Mouse (Mus musculus) neural tube, embryonic 11.5 days (tissue): ENCODE measurements around the gene Gm20388. TPM values are rescaled to one million over a fixed set of nuclear protein-coding genes. Genes with fewer than 3 reads are reported as not detected.

Experiments
- ATAC-seq: fragments of 200-750 bp; cut with Nextera tagmentation; 2 replicates; pipeline ENCODE4 v1.8.0; 2017; ENCODE audit warnings: moderate number of reproducible peaks, mild to moderate bottlenecking, moderate TSS enrichment, moderate library complexity; ENCODE audit not compliant: insufficient read depth, low FRiP score, low TSS enrichment
- DNase-seq: peaks from one replicate; pipeline ENCODE4 v3.0.0-alpha.2; 2015; ENCODE audit warnings: low spot score
- H3K27ac ChIP-seq: fragments of 300-500 bp; sonication (generic); 2 replicates; pipeline ENCODE4 v1.5.1; 2014; ENCODE audit warnings: low read depth, mild to moderate bottlenecking, low read length
- H3K27me3 ChIP-seq: fragments of 300-500 bp; sonication (generic); 2 replicates; pipeline ENCODE4 v1.6.1; 2014; ENCODE audit warnings: mild to moderate bottlenecking, low read length, mixed read lengths; ENCODE audit not compliant: control insufficient read depth, insufficient read depth
- H3K36me3 ChIP-seq: fragments of 300-500 bp; sonication (generic); 2 replicates; pipeline ENCODE4 v1.6.1; 2014; ENCODE audit warnings: mild to moderate bottlenecking, low read length, moderate library complexity, mixed read lengths; ENCODE audit not compliant: control insufficient read depth, insufficient read depth
- H3K4me1 ChIP-seq: fragments of 300-500 bp; sonication (generic); 2 replicates; pipeline ENCODE4 v1.6.1; 2014; ENCODE audit warnings: low read length, mixed read lengths; ENCODE audit not compliant: control insufficient read depth, insufficient read depth
- H3K4me2 ChIP-seq: fragments of 300-500 bp; sonication (generic); 2 replicates; pipeline ENCODE4 v1.6.1; 2014; ENCODE audit warnings: low read depth, mild to moderate bottlenecking, moderate library complexity
- H3K4me3 ChIP-seq: fragments of 300-500 bp; sonication (generic); 2 replicates; pipeline ENCODE4 v1.5.1; 2014; ENCODE audit warnings: low read depth, low read length
- H3K9ac ChIP-seq: fragments of 300-500 bp; sonication (generic); 2 replicates; pipeline ENCODE4 v1.6.1; 2014; ENCODE audit warnings: mild to moderate bottlenecking, low read length
- H3K9me3 ChIP-seq: fragments of 300-500 bp; sonication (generic); 2 replicates; pipeline ENCODE4 v1.6.1; 2016; ENCODE audit warnings: low read length; ENCODE audit not compliant: control insufficient read depth
- WGBS: fragments of 180-500 bp; shearing (Covaris S2); extraction: QIAGEN DNeasy Blood & Tissue Kit; methylation state at CpG from one replicate; pipeline ENCODE4 v1.1.7; 2014; 5-methylcytosine and 5-hydroxymethylcytosine counted together
- polyA plus RNA-seq: library from polyadenylated mRNA; unstranded; fragments of >200 nt; fragmentation: Nextera tagmentation; extraction: Ambion mirVana; gene quantifications from 2 replicates; pipeline ENCODE4 v1.2.1, GENCODE M21; 2014

Gene Gm20388
- polyA plus RNA-seq, 1 experiment from 2014 or later: not detected

DNA sequence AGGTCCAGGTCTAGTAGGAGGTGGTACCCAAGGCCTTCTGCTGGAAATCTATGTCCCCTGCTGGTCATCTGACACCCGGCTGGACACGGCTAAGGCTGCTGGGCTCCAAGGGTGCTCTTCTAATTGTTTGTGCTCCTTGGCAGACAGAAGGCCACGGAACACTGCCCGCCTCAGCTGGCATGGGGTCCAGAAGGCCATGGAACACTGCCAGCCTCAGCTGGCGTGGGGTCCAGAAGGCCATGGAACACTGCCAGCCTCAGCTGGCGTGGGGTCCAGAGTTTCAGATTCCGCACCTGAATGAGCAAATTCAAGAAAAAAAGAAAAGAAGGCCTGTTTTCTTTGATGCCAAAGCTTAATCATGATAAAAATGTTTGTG lies 2070.9 kb downstream of the Gm20388 start:
- Histone ChIP-seq H3K36me3 (peaks cover 14% of the 10 kb centered on the region), H3K4me3 (no peak overlapping the region), H3K27ac (no peak overlapping the region), H3K9ac (no peak overlapping the region), H3K9me3 (no peaks in the 10 kb centered on the region), H3K4me1 (no peaks in the 10 kb centered on the region), H3K4me2 (no peak overlapping the region), H3K27me3 (no peaks in the 10 kb centered on the region)
- ATAC-seq (no peak), DNase-seq (no peak)
- 94% methylated on average over 7 of the region's 7 CpGs for WGBS

GRCm38 (mm10) chr8:121985673-121986072 lies 2075.0 kb downstream of the Gm20388 start:
- 97% methylated on average over 3 of the region's 3 CpGs for WGBS
- Histone ChIP-seq H3K9me3 (no peaks in the 10 kb centered on the region), H3K4me1 (no peaks in the 10 kb centered on the region), H3K4me3 (no peak overlapping the region), H3K36me3 (peaks cover 8% of the 10 kb centered on the region), H3K27me3 (no peaks in the 10 kb centered on the region), H3K4me2 (no peak overlapping the region), H3K9ac (no peak overlapping the region), H3K27ac (no peak overlapping the region)
- DNase-seq (no peak), ATAC-seq (no peak)

- 89% methylated on average over 5 of the region's 5 CpGs for WGBS
- peaks cover 6% of the 10 kb centered on the region for H3K36me3 ChIP-seq
Measured at GRCm38 (mm10) chr8:121987892-121988291, 2077.3 kb downstream of the Gm20388 start.

DNA sequence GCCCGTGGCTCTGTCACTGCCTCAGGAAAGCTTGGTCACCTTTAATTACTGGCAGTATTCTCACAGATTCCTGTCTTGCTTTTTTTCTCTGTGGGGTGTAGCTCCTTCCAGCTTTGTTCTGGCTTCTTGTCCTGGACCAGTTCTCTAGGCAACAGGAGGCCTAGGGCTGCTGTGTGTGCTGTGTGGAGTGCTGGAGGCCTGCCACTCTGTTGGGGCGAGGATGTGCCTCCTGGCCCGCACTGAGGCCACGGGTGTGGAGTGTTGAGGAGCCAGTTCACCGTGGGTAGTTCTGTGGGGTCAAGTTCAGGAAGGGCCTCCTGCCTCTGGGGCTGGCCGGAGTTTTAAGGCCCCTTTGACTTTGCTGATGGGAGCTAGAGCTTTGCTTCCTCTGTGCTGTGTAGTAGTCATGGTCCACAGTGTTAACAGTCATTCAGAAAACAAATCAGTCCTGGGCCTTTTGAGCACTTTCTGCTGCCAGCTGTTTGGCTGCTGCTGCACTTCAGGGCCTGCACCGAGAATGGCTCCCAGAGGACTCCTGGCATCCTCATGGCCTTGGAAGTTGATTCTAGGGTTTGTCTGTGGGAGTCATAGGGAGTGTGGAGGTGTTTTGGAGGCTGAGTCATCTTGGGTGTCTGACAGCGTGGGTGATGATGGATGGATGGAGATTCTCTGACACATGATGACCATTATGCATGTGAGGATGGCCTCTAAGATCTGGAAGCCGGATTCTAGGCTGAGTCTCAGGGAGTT lies 2080.0 kb downstream of the Gm20388 start:
- Histone ChIP-seq H3K9ac (no peak overlapping the region), H3K4me2 (no peak overlapping the region), H3K36me3 (peaks cover 6% of the 10 kb centered on the region), H3K9me3 (no peaks in the 10 kb centered on the region), H3K27ac (no peak overlapping the region), H3K4me3 (no peak overlapping the region), H3K4me1 (no peaks in the 10 kb centered on the region), H3K27me3 (no peaks in the 10 kb centered on the region)
- DNase-seq (no peak), ATAC-seq (no peak)
- 89% methylated on average over 9 of the region's 9 CpGs for WGBS

More at GRCm38 (mm10) chr8:121987892-121988291, 2077.3 kb downstream of the Gm20388 start:
- ATAC-seq (no peak), DNase-seq (no peak)
- Histone ChIP-seq H3K4me3 (no peak overlapping the region), H3K27ac (no peak overlapping the region), H3K4me1 (no peaks in the 10 kb centered on the region), H3K9me3 (no peaks in the 10 kb centered on the region), H3K4me2 (no peak overlapping the region), H3K27me3 (no peaks in the 10 kb centered on the region), H3K9ac (no peak overlapping the region)

GRCm38 (mm10) chr8:121991611-121992010 lies 2081.0 kb downstream of the Gm20388 start:
- Histone ChIP-seq H3K9me3 (no peaks in the 10 kb centered on the region), H3K27ac (no peak overlapping the region), H3K4me3 (no peak overlapping the region), H3K4me1 (no peaks in the 10 kb centered on the region), H3K27me3 (no peaks in the 10 kb centered on the region), H3K9ac (no peak overlapping the region), H3K36me3 (peaks cover 6% of the 10 kb centered on the region), H3K4me2 (no peak overlapping the region)
- 93% methylated on average over 7 of the region's 7 CpGs for WGBS
- no peak for DNase-seq
- ATAC-seq: no peak

GRCm38 (mm10) chr8:121992911-121993310 lies 2082.3 kb downstream of the Gm20388 start:
- 89% methylated on average over 4 of the region's 4 CpGs for WGBS
- Histone ChIP-seq H3K27me3 (no peaks in the 10 kb centered on the region), H3K9me3 (no peaks in the 10 kb centered on the region), H3K4me1 (no peaks in the 10 kb centered on the region), H3K27ac (no peak overlapping the region), H3K9ac (no peak overlapping the region), H3K36me3 (peaks cover 13% of the 10 kb centered on the region), H3K4me3 (no peak overlapping the region), H3K4me2 (no peak overlapping the region)
- DNase-seq (no peak), ATAC-seq (no peak)

DNA sequence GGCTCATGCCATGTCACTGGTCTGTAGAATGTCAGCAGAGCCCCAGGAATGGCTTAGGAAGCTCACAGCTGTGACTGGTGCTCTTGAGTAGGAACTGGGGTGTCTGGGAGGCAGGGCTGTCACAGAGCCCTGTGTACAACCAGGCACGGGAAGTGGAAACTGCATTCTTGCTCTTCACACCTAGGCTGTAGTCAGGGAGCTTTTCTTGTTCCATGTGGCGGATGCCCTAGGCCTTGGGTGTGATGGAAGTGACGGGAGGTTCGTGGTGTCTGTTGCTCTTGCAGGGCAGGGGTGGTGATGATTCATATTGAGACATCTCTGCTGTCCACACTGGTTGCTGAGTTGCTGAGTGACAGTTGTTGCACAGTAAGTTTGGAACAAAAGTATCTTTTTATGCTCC lies 2084.5 kb downstream of the Gm20388 start:
- no peak overlapping the region for H3K9ac ChIP-seq
- H3K27ac ChIP-seq: no peak overlapping the region
- H3K4me2 ChIP-seq: no peak overlapping the region
- no peaks in the 10 kb centered on the region for H3K9me3 ChIP-seq
- H3K27me3 ChIP-seq: no peaks in the 10 kb centered on the region
- DNase-seq (no peak), ATAC-seq (no peak)
- H3K4me1 ChIP-seq: no peaks in the 10 kb centered on the region
- peaks cover 14% of the 10 kb centered on the region for H3K36me3 ChIP-seq
- no peak overlapping the region for H3K4me3 ChIP-seq
- 80% methylated on average over 4 of the region's 4 CpGs for WGBS

DNA sequence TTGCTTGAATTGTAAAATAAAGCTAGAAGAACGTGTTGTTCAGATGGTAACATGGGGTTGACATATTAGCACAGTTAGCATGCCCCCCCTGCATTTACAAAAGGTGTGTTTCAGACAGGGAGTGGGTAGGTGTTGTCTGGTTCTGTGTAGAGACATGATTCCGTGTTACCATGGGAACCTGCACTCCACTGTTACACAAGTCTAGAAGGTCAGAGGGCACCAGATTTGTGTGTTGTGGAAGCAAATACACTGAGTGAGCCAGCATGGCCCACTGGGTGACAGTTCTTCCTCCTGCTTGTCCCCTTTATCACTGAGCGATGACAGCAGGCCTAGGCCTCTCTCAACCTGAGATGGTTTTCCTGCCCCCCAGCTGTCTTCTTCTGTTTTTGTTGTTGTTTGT lies 2085.3 kb downstream of the Gm20388 start:
- no peaks in the 10 kb centered on the region for H3K9me3 ChIP-seq
- no peak overlapping the region for H3K27ac ChIP-seq
- H3K36me3 ChIP-seq: peaks cover 16% of the 10 kb centered on the region
- WGBS: 88% methylated on average over 3 of the region's 3 CpGs
- no peak overlapping the region for H3K9ac ChIP-seq
- H3K4me2 ChIP-seq: no peak overlapping the region
- no peaks in the 10 kb centered on the region for H3K27me3 ChIP-seq
- no peak overlapping the region for H3K4me3 ChIP-seq
- DNase-seq (no peak), ATAC-seq (no peak)
- no peaks in the 10 kb centered on the region for H3K4me1 ChIP-seq

GRCm38 (mm10) chr8:121998631-121999030 lies 2088.0 kb downstream of the Gm20388 start:
- ATAC-seq: no peak
- WGBS: 96% methylated on average over 4 of the region's 4 CpGs
- peaks cover 15% of the 10 kb centered on the region for H3K36me3 ChIP-seq

More at GRCm38 (mm10) chr8:121998631-121999030, 2088.0 kb downstream of the Gm20388 start:
- Histone ChIP-seq H3K4me2 (no peak overlapping the region), H3K9ac (no peak overlapping the region), H3K4me3 (no peak overlapping the region), H3K9me3 (no peaks in the 10 kb centered on the region), H3K27me3 (no peaks in the 10 kb centered on the region), H3K4me1 (no peaks in the 10 kb centered on the region), H3K27ac (no peak overlapping the region)
- no peak for DNase-seq
